Mouse (Mus musculus) right cerebral cortex, postnatal 10 days (tissue): ENCODE measurements around the gene Gja8.
A peak's percentile ranks its signal among the peaks of the same experiment; 100 is the strongest.

Source experiments
- DNase-seq, 2 experiments: peaks; one replicate each; pipeline ENCODE4 v3.0.0; 2021; ENCODE audit warnings: low spot score in 2 of 2

Gja8 gene

DNA sequence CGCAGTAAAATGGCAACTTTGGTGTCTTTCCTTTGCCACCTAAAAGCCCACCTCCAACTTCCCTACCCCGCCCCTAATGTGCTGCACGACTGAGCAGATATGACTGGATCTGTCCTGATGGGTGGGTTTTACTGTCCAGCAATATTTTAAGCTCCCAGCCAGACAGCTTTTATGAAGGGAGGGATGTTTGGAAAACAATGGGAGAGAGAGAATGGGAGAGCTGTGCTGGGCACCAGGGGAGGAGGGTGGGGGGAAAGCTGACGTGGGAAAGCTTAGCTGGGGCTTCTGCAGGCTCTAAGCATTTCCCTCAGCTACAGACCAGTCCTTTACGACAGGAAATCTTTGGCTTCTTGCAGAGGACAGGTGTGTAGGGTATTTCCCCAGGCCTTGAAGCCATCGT lies at the start of gene Gja8:
Gene Gja8 (minus strand): TSS at position 101 of the 400 bp plus-strand sequence.
- DNase-seq: no peak

DNA sequence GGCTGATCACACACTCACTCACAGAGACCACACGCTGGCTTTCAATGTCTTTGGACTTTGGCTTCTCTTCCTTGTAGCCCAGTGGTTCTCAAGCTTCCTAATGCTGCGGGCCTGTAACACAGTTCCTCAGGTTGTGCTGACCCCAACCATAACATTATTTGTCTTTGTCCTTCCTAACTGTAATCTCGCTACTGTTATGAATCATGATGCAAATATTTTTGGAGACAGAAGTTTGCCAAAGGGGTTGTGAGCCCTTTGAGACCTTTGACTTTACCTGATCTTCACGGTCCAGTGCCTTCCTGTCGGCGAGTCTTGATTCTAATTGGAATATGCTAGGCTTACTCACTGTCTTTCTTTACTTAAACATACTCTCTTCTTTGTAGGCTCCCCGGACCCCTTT lies 48.6 kb upstream of the Gja8 start:
- DNase-seq: no peak

DNA sequence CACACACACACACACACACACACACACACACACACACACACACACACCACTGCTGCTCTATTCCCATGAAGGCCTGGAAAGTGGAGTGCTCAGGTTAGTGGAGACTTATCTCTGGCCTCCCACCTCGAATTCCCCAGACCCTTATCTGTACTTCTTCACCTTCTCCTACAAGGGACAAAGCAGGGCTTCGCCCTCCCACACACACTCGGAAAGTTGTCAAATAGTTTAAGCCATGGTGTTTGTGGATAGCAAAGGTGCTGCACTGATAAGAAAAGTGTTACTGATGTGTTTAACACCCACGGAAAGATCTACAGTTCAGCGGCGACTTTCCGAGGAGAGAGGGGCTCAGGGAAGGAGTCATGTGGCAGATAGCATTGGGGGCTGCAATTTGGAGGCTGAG lies 45.2 kb upstream of the Gja8 start:
- DNase-seq: no peak

DNA sequence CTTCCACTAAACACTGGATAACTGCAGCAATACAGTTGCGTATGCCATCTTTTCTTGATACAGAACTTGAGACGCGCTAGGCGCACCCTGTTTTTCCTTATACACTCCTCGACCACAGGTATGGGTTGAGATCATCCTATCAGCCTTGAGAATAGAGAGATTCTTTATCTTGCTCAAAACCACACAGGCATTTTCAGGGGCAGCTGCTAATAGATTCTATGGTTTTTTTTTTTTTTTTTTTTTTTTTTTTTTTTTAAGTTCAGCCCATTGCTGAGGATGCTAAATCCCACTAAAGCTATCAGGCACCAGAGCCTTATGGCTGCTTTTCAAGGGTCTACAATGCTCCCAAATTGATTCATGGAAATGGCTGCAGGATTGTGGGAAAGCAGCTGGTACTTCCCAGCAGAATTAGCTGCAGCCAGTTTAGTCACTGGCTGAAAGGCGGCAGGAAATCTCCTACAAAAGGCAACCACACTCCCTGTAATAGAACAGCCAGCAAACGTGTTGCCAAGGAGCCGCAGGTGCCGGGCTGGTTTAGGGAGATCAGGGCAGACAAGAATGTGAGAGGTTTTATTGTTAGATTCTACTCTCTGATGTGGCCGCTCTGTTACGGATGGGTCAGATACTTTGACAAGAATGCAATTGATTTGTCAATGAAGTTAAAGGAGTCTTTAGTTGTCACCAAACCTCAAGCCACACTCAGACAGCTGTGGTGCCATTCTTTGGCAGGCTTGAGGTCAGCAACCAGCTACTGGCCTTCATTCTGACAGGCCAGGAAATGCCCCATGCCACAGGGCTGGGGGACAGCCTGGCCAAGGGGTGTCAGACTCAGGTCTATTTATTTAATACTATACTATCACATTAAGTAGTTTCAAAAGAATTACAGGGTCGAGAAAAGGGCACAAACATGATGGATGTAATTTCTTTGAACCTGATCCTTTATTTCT lies 37.5 kb upstream of the Gja8 start:
- DNase-seq: peak; percentile 48 to 50

DNA sequence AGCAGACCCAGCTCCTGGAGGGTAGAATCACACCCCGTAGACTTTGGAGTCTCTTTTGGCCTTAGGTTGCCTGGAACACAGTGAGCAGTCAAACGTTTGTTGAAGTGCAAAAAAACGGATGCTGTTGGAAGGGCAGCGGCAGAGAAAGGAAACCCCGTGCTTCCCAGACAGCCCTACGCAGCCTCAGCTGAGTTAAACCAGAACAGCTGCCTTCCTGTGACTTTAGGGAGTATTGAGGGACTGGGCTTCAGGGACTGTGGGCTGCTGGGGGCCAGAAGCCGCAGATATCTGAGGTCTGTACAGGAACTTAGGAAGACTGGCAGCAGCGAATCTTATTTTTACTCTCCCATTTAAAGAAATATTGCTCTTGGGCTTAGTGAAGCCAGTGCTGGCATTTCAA lies 34.8 kb upstream of the Gja8 start:
- DNase-seq: no peak

DNA sequence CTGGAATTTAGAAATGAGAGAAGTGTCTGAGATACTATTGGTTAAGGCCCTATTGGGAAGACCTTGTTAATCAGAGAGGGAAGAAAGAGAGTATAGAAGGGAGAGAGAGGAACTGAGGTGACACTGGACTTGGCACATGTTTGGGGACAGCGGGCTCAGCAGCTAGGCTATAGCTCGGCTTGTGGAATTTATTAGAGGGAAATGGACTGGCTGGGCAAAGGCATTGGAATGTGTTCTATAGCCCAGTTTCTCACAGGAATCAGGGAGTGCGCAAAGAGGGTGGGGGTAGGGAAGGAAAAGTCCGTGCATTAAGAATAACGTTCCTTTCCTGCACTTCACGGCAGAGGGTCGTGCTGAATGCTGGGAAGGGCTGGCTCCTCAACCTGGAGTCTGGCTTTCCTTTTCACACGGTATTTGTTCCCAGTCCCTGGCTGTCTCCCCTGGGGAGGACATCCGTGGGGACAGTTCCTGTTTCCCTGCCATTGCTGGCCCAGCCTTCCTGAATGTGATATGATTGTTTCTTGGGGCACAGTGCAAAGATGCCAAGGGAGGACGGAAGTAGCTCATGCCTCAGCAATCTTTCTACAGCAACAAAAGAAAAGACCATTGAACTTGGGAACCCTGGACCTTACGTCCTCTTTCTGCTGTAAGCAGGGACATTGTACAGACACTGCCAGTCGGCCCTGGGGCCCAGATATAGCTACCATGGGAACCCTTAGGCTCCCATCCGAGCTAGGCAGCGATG lies 27.8 kb upstream of the Gja8 start:
- no peak for DNase-seq

DNA sequence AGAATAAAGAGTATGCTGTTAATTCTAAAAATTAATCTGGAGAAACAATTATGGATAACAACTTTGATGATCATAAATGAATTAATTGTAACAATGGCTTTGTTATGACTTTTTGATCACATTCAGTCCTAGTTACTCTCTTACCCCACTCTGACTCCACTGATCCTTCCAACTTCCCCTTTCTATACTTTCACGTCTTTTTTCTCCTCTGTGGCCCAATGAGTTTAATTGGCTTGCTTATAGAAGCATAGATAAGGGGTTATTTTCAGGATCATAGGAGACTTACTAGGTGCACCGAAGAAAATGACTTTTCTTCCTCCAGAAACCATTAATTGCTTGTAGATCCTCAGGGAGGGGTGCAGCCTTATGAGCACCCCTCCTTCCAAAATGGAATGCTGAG lies 16.9 kb upstream of the Gja8 start:
- no peak for DNase-seq

DNA sequence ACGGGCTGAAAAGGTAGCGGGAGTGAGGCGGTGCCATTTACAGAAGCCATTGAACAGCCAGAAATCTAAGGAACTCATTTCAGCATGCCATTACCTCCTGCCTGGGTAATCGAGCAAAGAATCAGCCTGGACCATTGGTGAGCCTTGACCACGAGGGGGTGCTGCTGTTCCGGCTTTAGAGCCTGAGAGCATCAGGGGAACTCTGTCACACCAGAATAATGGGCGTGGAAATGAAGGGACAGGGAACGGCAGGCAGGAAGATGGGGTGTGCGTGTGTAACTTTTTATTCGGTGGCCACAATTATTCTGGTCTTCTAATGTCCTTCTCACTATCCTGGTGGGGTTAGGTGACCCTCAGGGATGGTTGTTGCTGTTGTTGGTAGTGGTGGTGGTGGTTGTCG lies 12.9 kb upstream of the Gja8 start:
- peak; percentile 92 to 94 for DNase-seq

DNA sequence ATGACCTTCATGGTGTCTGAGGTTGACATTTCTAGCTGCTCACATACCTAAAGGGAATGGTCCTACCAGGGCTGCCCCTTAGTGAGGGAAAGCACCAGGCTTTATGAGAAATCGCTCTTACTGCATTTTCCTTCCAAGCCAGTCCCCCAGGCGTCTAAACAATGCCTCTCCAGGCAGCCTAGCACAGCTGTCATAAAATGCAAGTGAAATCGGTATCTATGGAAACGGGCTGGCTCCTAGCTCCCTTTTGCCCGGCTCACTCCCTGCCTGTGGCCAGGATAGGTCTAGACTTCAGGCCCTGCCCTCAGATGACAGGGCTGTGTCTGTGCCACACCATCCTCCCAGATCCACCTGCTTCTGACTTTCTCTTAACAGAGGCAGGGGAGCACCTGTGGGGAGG lies 11.8 kb upstream of the Gja8 start:
- DNase-seq: peak; percentile 49 to 64

DNA sequence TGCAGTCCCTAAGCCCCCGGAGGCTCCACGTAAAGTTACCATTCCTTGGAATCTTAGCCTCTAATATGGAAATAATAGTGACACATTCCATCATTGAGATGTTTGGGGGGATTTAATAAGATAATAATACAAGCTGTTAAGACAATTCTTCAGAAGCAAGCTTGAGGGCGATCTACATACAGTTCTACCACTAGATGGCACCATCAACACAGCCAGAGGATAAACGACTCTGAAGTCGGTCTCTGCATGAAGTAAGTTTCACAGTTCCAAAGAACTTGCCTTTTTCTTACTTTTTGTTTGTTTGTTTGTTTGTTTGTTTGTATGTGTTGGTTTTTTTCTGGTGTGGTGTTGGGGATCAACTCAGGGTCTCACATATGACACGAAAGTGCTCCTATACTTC lies 10.4 kb upstream of the Gja8 start:
- no peak for DNase-seq

DNA sequence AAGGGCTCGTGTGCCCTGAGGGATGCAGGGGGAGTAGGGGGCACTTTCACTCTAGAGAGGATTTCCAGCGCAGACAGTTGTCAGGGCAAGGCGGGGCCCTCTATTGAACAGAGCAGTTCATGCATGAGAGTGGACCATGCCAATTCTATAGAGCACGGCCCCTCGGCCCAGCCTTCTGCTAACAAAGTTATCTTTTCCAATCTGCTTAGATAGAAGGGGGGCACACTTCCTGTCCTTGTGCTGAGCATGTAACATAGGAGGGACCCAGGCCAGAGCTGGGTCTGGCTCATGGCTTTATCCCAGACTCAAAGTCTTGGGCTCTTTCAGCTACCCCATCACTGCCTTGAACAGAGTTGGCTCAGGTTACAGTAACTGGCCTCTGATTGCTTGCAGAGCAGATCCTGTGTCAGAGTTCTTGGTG lies 5.5 kb upstream of the Gja8 start:
- DNase-seq: no peak

DNA sequence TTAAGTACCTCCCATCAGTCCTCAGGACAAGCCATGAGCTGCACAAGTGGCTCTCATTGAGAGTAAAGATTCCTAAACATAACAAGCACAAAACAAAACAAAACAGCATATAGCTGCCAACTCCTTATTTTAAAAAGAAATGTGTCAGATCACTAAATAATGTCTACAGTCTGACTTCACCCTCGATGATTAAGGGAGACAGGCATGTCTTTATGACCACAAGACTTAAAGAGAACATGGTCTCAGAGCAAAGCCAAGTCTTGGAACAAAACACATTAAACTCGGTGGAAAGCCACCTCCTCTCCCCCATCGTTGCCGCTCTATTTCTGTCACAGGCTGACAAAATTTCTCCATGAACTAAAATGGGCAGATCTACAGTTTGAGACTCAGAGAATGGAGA lies 1.2 kb downstream of the Gja8 start:
- DNase-seq: no peak

DNA sequence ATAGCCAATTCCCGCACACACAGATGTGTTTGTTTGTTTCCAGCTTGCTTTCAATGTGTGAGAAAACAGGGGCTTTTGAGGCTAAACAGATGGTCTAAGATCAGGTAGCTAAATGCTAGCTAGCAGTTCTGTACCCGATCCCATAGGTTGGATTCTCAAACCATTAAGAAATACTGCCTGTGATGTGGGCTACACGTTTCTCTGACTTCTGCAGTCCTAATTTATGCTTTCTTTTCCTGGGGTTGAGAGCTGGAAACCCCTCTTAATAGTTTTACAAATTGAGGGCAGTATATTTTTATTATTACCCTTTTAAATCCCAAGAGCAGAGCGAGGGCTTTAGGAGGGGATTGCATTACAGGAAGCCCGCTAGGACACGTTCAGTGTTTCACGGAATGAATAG lies 4.8 kb downstream of the Gja8 start:
- no peak for DNase-seq

DNA sequence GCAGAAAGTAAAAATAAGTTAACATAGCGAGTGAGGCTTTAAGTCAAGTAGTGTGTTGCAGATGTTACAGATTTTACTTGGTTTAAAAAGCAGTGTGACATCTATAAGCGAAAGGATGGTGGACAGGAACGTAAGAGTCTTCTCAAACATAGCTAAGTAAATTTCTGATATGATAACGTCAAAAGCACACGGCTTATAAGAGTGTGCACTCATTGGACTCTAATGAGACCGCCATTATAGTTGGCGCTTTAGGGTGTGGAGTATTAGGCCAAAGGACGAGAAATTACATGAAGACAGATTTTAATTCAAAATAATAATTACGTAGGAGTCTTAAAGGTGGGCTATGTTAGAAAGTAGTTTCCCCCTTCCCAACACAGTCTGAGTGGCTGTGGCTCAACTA lies 20.2 kb downstream of the Gja8 start:
- DNase-seq: no peak

DNA sequence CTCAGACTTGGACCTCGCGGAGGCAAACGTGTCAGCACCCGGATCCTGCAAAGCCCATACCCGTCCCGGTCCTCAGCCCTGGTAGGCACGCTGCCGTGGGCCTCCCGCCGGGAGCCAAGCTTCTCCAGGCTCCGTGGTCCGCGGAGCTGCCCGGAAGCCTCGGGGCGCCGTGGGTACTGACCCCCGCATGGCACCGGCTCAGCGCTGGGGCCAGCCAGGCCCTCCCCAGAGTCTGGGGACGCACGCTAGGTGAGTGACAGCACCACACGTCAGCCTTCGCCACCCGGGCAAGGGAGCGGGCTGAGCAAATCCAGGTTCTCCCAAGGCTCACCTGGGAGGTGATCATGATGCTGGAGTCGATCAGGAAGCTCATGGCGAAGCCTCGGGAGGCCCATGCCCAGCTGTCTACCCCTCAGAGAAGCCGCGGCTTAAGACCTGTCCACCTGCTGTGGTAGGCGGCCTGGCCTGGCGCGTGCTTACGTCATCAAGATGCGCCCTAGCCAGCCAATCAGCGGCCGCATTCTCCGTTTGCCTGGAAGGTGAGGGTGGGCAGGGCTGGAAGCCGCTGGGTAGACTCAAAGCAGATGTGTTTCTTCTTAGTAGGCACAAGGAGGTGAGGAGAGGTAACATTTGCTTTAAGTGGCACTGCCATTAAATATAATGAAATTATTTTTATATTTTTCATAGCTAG lies 20.8 kb downstream of the Gja8 start, which contains the start of gene Gpr89:
Gene Gpr89 (minus strand): TSS at position 496 of the 691 bp plus-strand sequence.
- peak; percentile 96 to 97 for DNase-seq

DNA sequence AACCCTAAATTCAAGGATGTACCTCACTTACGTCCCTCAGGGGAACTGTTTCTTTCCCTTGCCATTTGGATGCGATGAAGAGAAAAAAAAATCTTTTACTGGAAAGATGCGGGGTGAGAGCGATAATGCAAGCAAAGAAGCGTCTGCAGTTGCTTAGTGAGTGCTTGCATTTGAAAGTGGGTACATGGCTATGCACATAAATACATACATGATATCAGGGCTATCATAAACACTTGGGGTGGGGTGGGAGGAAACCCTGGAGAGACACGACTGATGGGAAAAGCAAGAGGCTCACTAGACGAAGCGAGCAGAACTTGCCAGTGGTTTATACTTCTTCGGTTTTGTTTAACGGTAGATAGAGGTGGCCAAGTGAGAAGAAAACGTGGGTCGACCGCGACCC lies 21.4 kb downstream of the Gja8 start, which contains the start of gene Gja5:
Gene Gja5 (plus strand): TSS at position 301 of the 400 bp plus-strand sequence.
- no peak for DNase-seq

DNA sequence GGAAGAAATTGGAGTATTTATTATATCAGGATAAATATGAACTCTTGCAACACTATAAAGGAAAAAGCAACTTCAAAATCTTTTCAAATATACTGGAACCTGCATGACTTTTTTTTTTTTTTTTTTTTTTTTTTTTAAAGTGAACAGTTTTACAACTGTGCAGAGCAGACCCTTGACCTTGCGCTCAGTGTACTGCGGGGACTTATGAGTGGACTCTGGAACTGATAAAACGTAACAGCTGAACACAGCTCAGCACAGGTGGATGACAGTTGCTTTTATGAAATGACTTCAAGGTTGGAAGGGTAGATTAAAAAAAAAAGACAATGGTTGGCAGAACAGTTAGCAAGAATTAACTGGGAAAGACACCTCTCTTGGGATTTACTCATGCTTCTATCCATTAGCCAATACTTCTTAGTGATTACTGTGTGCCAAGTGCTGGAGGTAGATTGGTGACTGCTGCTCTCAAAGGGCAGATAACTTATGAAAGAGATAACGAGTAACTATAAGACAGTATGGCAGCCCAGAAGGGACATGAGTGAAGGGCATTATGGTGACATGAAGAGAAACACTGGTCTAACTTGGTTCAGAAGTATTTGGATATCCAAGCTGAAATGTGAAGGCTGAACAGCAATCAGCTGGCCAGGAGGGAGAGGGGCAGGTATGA lies 23.4 kb downstream of the Gja8 start:
- DNase-seq: no peak

DNA sequence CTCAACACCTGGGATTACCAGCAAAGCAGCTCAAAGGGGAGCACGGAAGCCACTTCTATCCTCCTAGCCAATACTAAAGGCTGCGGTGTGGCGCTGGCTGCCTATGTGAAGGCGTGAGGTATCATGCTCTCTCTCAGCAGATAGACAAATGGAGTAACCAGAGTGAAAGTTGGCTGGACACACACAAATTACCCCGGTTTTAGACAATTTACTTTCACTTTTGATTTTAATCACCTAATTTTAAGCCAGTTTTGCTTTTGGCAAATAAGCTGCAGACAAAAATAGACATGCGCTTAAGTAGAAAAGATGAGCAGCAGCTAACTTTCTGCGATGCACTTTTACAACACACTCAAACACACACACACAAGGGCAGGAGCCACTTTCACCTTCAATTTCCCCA lies 42.1 kb downstream of the Gja8 start:
- no peak for DNase-seq

DNA sequence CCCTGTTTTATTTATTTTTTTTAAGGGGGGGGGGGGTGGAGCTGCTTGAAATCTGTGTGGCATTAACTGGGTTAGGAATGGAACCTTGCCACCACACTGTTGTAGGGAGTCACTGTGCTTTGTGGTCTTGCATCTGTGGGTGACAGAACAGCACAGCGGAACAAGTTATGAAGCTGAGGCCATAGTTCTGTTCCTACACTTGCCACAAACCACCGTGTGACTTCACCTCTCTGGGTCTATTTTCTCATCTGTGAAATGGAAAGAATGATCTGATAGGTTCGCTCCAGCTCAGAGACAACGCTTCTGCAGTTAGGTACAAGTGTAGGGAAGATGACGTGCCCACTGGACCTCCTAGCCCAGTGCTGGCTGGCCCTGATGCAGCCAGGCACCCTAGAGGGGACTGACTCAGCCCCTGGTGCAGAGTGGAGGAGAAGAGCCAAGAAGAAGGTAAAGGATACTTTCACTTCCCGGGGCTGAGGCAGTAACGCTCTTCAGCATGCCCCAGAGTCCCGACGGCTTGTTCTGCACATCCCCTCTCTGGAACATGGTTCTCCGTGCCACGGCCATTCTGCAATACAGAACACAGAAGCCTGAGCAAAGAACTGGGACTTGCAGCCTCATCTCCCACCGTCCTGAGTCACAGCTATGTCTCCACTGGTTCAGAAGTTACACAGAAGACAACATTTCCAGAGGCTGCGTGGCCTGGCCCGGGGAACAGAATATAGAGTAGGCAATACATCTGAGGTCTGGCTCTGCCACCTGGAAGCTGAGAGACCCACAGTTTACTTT lies 43.6 kb downstream of the Gja8 start:
- no peak for DNase-seq

DNA sequence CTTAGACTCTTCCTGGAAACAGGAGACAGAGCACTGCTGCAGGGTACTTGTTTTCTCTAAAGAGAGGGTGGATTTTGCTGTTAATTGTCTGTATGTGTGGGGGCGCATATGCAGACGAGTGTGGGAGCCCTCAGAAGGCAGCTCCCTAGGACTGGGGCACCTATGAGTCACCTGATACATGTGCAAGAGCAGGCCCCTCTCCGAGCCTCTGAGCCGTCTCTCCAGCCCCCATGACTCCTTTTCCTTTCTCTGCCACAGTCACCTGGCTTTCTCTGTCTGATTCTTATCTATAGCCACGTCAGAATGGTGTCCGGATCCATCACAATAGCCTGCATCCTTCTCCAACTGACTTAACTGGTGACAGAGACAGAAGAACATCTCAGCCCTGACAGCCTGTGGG lies 44.3 kb downstream of the Gja8 start:
- no peak for DNase-seq

DNA sequence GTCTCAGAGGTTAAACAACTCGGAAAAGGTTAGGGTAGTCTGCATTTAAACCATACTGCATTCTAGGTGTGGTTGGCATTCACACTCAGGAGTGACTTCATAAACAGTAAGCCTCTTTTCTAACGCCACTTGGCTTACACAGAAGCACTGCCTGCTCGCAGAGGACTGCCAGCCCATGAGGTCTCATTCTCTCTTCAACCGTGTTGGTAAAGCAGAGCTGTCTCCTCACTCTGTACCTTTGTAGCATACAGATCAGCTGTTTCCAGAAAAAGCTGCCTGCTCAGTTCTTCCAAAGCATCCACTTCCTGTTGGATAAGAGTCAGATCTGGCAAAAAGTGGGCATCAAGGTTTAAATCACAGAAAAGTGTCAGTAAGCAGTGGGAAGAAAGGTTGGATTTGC lies 45.4 kb downstream of the Gja8 start:
- no peak for DNase-seq
